Mouse (Mus musculus): ENCODE measurements at regions not wholly inside any gene's neighbourhood (a gene's known extent, or its start where the extent isn't known, plus 50 kb on each side); places are given as distances from the start of the nearest gene placed in this dataset.

GRCm38 (mm10) chr14:46508871-46509270 lies 118.4 kb upstream of the Bmp4 start:
- H3K36me3 ChIP-seq (replicated peaks; ENCODE audit: low read length), result no peaks in the 10 kb centered on the region
- H3K4me1 ChIP-seq, result no peaks in the 10 kb centered on the region
- TF ChIP-seq GATA1 (IDR thresholded peaks at IDR 0.05; ENCODE audit: borderline replicate concordance, low read length), result no peak
- no peak for TF ChIP-seq FLI1 (IDR thresholded peaks at IDR 0.05; ENCODE audit: low read length)
- no peaks in the 10 kb centered on the region for H3K27me3 ChIP-seq (replicated peaks)
- no peaks in the 10 kb centered on the region for H3K9me3 ChIP-seq
- no peak overlapping the region for H3K4me3 ChIP-seq (replicated peaks)

- Histone ChIP-seq H3K27me3 (replicated peaks) (no peaks in the 10 kb centered on the region), H3K4me1 (no peaks in the 10 kb centered on the region), H3K36me3 (replicated peaks; ENCODE audit: low read length) (no peaks in the 10 kb centered on the region), H3K9me3 (peaks cover 9% of the 10 kb centered on the region), H3K4me3 (replicated peaks) (no peak overlapping the region)
- TF ChIP-seq FLI1 (IDR thresholded peaks at IDR 0.05; ENCODE audit: low read length), result no peak
- TF ChIP-seq GATA1 (IDR thresholded peaks at IDR 0.05; ENCODE audit: borderline replicate concordance, low read length), result no peak
Measured at GRCm38 (mm10) chr14:46505266-46505665, 114.8 kb upstream of the Bmp4 start.

GRCm38 (mm10) chr14:46491601-46492000 lies 101.1 kb upstream of the Bmp4 start:
- TF ChIP-seq FLI1 (IDR thresholded peaks at IDR 0.05; ENCODE audit: low read length), result no peak
- no peak for TF ChIP-seq GATA1 (IDR thresholded peaks at IDR 0.05; ENCODE audit: borderline replicate concordance, low read length)
- Histone ChIP-seq H3K4me1 (no peaks in the 10 kb centered on the region), H3K36me3 (replicated peaks; ENCODE audit: low read length) (no peaks in the 10 kb centered on the region), H3K4me3 (replicated peaks) (no peak overlapping the region), H3K9me3 (no peaks in the 10 kb centered on the region), H3K27me3 (replicated peaks) (no peaks in the 10 kb centered on the region)

- Histone ChIP-seq H3K9me3 (no peaks in the 10 kb centered on the region), H3K4me1 (no peaks in the 10 kb centered on the region), H3K36me3 (replicated peaks; ENCODE audit: low read length) (no peaks in the 10 kb centered on the region), H3K4me3 (replicated peaks) (no peak overlapping the region), H3K27me3 (replicated peaks) (no peaks in the 10 kb centered on the region)
- TF ChIP-seq FLI1 (IDR thresholded peaks at IDR 0.05; ENCODE audit: low read length) (no peak), GATA1 (IDR thresholded peaks at IDR 0.05; ENCODE audit: borderline replicate concordance, low read length) (no peak)
Measured at GRCm38 (mm10) chr14:46491182-46491581, 100.7 kb upstream of the Bmp4 start.

GRCm38 (mm10) chr14:46487551-46487950 lies 97.1 kb upstream of the Bmp4 start:
- Histone ChIP-seq H3K27me3 (replicated peaks) (no peaks in the 10 kb centered on the region), H3K36me3 (replicated peaks; ENCODE audit: low read length) (no peaks in the 10 kb centered on the region), H3K9me3 (peaks cover 10% of the 10 kb centered on the region; the same call in 1 of the 2 replicates), H3K4me1 (no peaks in the 10 kb centered on the region), H3K4me3 (replicated peaks) (no peak overlapping the region)
- TF ChIP-seq GATA1 (IDR thresholded peaks at IDR 0.05; ENCODE audit: borderline replicate concordance, low read length) (no peak), FLI1 (IDR thresholded peaks at IDR 0.05; ENCODE audit: low read length) (no peak)

GRCm38 (mm10) chr14:46480396-46480795 lies 89.9 kb upstream of the Bmp4 start:
- TF ChIP-seq FLI1 (IDR thresholded peaks at IDR 0.05; ENCODE audit: low read length), result no peak
- no peak for TF ChIP-seq GATA1 (IDR thresholded peaks at IDR 0.05; ENCODE audit: borderline replicate concordance, low read length)
- Histone ChIP-seq H3K36me3 (replicated peaks; ENCODE audit: low read length) (no peaks in the 10 kb centered on the region), H3K27me3 (replicated peaks) (no peaks in the 10 kb centered on the region), H3K4me3 (replicated peaks) (no peak overlapping the region), H3K4me1 (no peaks in the 10 kb centered on the region), H3K9me3 (peaks cover 10% of the 10 kb centered on the region; the same call in 1 of the 2 replicates)

- H3K9me3 ChIP-seq, result peaks cover 7% of the 10 kb centered on the region; the same call in 1 of the 2 replicates
- H3K27me3 ChIP-seq (replicated peaks), result no peaks in the 10 kb centered on the region
- TF ChIP-seq GATA1 (IDR thresholded peaks at IDR 0.05; ENCODE audit: borderline replicate concordance, low read length), result no peak
- TF ChIP-seq FLI1 (IDR thresholded peaks at IDR 0.05; ENCODE audit: low read length), result no peak
- H3K4me1 ChIP-seq, result no peaks in the 10 kb centered on the region
- H3K4me3 ChIP-seq (replicated peaks), result no peak overlapping the region
- no peaks in the 10 kb centered on the region for H3K36me3 ChIP-seq (replicated peaks; ENCODE audit: low read length)
Measured at GRCm38 (mm10) chr14:46475945-46476344, 85.5 kb upstream of the Bmp4 start.

- Histone ChIP-seq H3K9me3 (no peaks in the 10 kb centered on the region), H3K4me3 (replicated peaks) (no peak overlapping the region), H3K27me3 (replicated peaks) (no peaks in the 10 kb centered on the region), H3K4me1 (no peaks in the 10 kb centered on the region), H3K36me3 (replicated peaks; ENCODE audit: low read length) (no peaks in the 10 kb centered on the region)
- TF ChIP-seq FLI1 (IDR thresholded peaks at IDR 0.05; ENCODE audit: low read length) (no peak), GATA1 (IDR thresholded peaks at IDR 0.05; ENCODE audit: borderline replicate concordance, low read length) (no peak)
Measured at GRCm38 (mm10) chr14:46462967-46463366, 72.5 kb upstream of the Bmp4 start.

- TF ChIP-seq FLI1 (IDR thresholded peaks at IDR 0.05; ENCODE audit: low read length), result no peak
- TF ChIP-seq GATA1 (IDR thresholded peaks at IDR 0.05; ENCODE audit: borderline replicate concordance, low read length), result no peak
- H3K36me3 ChIP-seq (replicated peaks; ENCODE audit: low read length), result no peaks in the 10 kb centered on the region
- no peaks in the 10 kb centered on the region for H3K9me3 ChIP-seq
- no peak overlapping the region for H3K4me3 ChIP-seq (replicated peaks)
- H3K4me1 ChIP-seq, result no peaks in the 10 kb centered on the region
- H3K27me3 ChIP-seq (replicated peaks), result no peaks in the 10 kb centered on the region
Measured at GRCm38 (mm10) chr14:46461960-46462359, 71.5 kb upstream of the Bmp4 start.

- no peak overlapping the region for H3K4me3 ChIP-seq (replicated peaks)
Measured at GRCm38 (mm10) chr14:46454500-46454899, 64.0 kb upstream of the Bmp4 start.

GRCm38 (mm10) chr14:46441696-46442095 lies 51.2 kb upstream of the Bmp4 start:
- no peak overlapping the region for H3K4me3 ChIP-seq (replicated peaks)

More at GRCm38 (mm10) chr14:46454500-46454899, 64.0 kb upstream of the Bmp4 start:
- Histone ChIP-seq H3K4me1 (no peaks in the 10 kb centered on the region), H3K27me3 (replicated peaks) (no peaks in the 10 kb centered on the region), H3K9me3 (peaks cover 12% of the 10 kb centered on the region), H3K36me3 (replicated peaks; ENCODE audit: low read length) (no peaks in the 10 kb centered on the region)
- TF ChIP-seq FLI1 (IDR thresholded peaks at IDR 0.05; ENCODE audit: low read length) (no peak), GATA1 (IDR thresholded peaks at IDR 0.05; ENCODE audit: borderline replicate concordance, low read length) (no peak)

More at GRCm38 (mm10) chr14:46441696-46442095, 51.2 kb upstream of the Bmp4 start:
- TF ChIP-seq FLI1 (IDR thresholded peaks at IDR 0.05; ENCODE audit: low read length), result no peak
- TF ChIP-seq GATA1 (IDR thresholded peaks at IDR 0.05; ENCODE audit: borderline replicate concordance, low read length), result no peak
- H3K27me3 ChIP-seq (replicated peaks), result no peaks in the 10 kb centered on the region
- H3K9me3 ChIP-seq, result no peaks in the 10 kb centered on the region
- no peaks in the 10 kb centered on the region for H3K36me3 ChIP-seq (replicated peaks; ENCODE audit: low read length)
- H3K4me1 ChIP-seq, result no peaks in the 10 kb centered on the region
